Mouse (Mus musculus): ENCODE measurements around the gene B2m. TPM values are rescaled to one million over a fixed set of nuclear protein-coding genes. Genes with fewer than 3 reads are reported as not detected.
A peak's percentile ranks its signal among the peaks of the same experiment; 100 is the strongest.

The B2m gene
- polyA plus RNA-seq, 2 experiments, result 145 to 308 TPM

GRCm38 (mm10) chr2:122154479-122154878, 7.0 kb downstream of the B2m start:
- Histone ChIP-seq H3K4me1 (ENCODE audit: control insufficient read depth, insufficient read depth, low read length) (no peaks in the 10 kb centered on the region), H3K27me3 (ENCODE audit: control insufficient read depth, insufficient read depth, low read length) (no peaks in the 10 kb centered on the region), H3K9ac (ENCODE audit: low read depth, low read length, severe bottlenecking) (no peak overlapping the region), H3K4me3 (replicated peaks; ENCODE audit: low read length) (no peak overlapping the region), H3K27ac (replicated peaks; ENCODE audit: low read depth, low read length) (no peak overlapping the region), H3K4me2 (replicated peaks; ENCODE audit: low read depth, low read length, severe bottlenecking) (no peak overlapping the region), H3K9me3 (ENCODE audit: control insufficient read depth, low read length) (no peaks in the 10 kb centered on the region), H3K36me3 (ENCODE audit: control insufficient read depth, insufficient read depth, low read length) (peaks cover 24% of the 10 kb centered on the region)
- WGBS, result 96% methylated on average over 2 of the region's 2 CpGs
- DNase-seq (ENCODE audit: low spot score) (no peak), ATAC-seq (ENCODE audit: low FRiP score, low read depth) (no peak)
- TF ChIP-seq POLR2A (IDR thresholded peaks at IDR 0.05; ENCODE audit: borderline replicate concordance, extremely low read depth, insufficient read depth, insufficient read length), result no peak

DNA sequence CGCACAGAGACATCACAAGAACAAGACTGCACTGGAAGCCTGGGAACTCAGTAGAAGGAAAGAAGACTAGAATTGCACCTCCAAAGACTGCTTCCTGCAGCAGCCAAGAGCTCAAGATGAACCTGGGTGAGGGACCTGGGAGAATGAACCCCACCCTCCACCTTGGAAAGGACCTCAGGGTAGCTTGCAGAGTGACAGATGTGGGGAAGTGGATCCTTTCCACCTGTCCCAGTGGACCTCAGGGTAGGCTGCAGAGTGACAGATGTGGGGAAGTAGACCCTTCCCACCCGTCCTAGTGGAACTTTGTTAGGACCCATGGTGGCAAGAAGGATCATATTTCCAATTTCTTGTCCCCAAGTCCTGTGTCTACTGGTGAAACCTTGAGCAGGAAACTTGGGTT, 7.8 kb downstream of the B2m start:
- Histone ChIP-seq H3K4me1 (ENCODE audit: control insufficient read depth, insufficient read depth, low read length) (no peaks in the 10 kb centered on the region), H3K4me3 (replicated peaks; ENCODE audit: low read length) (no peak overlapping the region), H3K9me3 (ENCODE audit: control insufficient read depth, low read length) (no peaks in the 10 kb centered on the region), H3K36me3 (ENCODE audit: control insufficient read depth, insufficient read depth, low read length) (peaks cover 24% of the 10 kb centered on the region), H3K4me2 (replicated peaks; ENCODE audit: low read depth, low read length, severe bottlenecking) (no peak overlapping the region), H3K27me3 (ENCODE audit: control insufficient read depth, insufficient read depth, low read length) (no peaks in the 10 kb centered on the region), H3K27ac (replicated peaks; ENCODE audit: low read depth, low read length) (no peak overlapping the region), H3K9ac (ENCODE audit: low read depth, low read length, severe bottlenecking) (no peak overlapping the region)
- DNase-seq (ENCODE audit: low spot score) (no peak), ATAC-seq (ENCODE audit: low FRiP score, low read depth) (no peak)
- WGBS, result 82% methylated on average over 2 of the region's 2 CpGs
- TF ChIP-seq POLR2A (IDR thresholded peaks at IDR 0.05; ENCODE audit: borderline replicate concordance, extremely low read depth, insufficient read depth, insufficient read length), result no peak

- WGBS, result 87% methylated on average over 4 of the region's 4 CpGs
Measured at GRCm38 (mm10) chr2:122156051-122156700, 8.7 kb downstream of the B2m start.

GRCm38 (mm10) chr2:122157561-122157960, 10.1 kb downstream of the B2m start:
- peaks cover 15% of the 10 kb centered on the region; the same call in 1 of the 2 replicates for H3K36me3 ChIP-seq (ENCODE audit: control insufficient read depth, insufficient read depth, low read length)
- H3K4me3 ChIP-seq (replicated peaks; ENCODE audit: low read length), result no peak overlapping the region
- no peaks in the 10 kb centered on the region for H3K9me3 ChIP-seq (ENCODE audit: control insufficient read depth, low read length)
- H3K27ac ChIP-seq (replicated peaks; ENCODE audit: low read depth, low read length), result no peak overlapping the region
- H3K4me2 ChIP-seq (replicated peaks; ENCODE audit: low read depth, low read length, severe bottlenecking), result no peak overlapping the region
- no peak overlapping the region for H3K9ac ChIP-seq (ENCODE audit: low read depth, low read length, severe bottlenecking)
- H3K4me1 ChIP-seq (ENCODE audit: control insufficient read depth, insufficient read depth, low read length), result no peaks in the 10 kb centered on the region
- no peak for TF ChIP-seq POLR2A (IDR thresholded peaks at IDR 0.05; ENCODE audit: borderline replicate concordance, extremely low read depth, insufficient read depth, insufficient read length)
- ATAC-seq (ENCODE audit: low FRiP score, low read depth) (no peak), DNase-seq (ENCODE audit: low spot score) (no peak)
- H3K27me3 ChIP-seq (ENCODE audit: control insufficient read depth, insufficient read depth, low read length), result no peaks in the 10 kb centered on the region

More at GRCm38 (mm10) chr2:122156051-122156700, 8.7 kb downstream of the B2m start:
- no peak for DNase-seq (ENCODE audit: low spot score)
- no peak overlapping the region for H3K27ac ChIP-seq (replicated peaks; ENCODE audit: low read depth, low read length)
- H3K27me3 ChIP-seq (ENCODE audit: control insufficient read depth, insufficient read depth, low read length), result no peaks in the 10 kb centered on the region
- peaks cover 24% of the 10 kb centered on the region for H3K36me3 ChIP-seq (ENCODE audit: control insufficient read depth, insufficient read depth, low read length)
- no peak overlapping the region for H3K9ac ChIP-seq (ENCODE audit: low read depth, low read length, severe bottlenecking)
- no peak overlapping the region for H3K4me2 ChIP-seq (replicated peaks; ENCODE audit: low read depth, low read length, severe bottlenecking)
- ATAC-seq (ENCODE audit: low FRiP score, low read depth), result no peak
- TF ChIP-seq POLR2A (IDR thresholded peaks at IDR 0.05; ENCODE audit: borderline replicate concordance, extremely low read depth, insufficient read depth, insufficient read length), result no peak
- H3K9me3 ChIP-seq (ENCODE audit: control insufficient read depth, low read length), result no peaks in the 10 kb centered on the region
- no peaks in the 10 kb centered on the region for H3K4me1 ChIP-seq (ENCODE audit: control insufficient read depth, insufficient read depth, low read length)
- H3K4me3 ChIP-seq (replicated peaks; ENCODE audit: low read length), result no peak overlapping the region

DNA sequence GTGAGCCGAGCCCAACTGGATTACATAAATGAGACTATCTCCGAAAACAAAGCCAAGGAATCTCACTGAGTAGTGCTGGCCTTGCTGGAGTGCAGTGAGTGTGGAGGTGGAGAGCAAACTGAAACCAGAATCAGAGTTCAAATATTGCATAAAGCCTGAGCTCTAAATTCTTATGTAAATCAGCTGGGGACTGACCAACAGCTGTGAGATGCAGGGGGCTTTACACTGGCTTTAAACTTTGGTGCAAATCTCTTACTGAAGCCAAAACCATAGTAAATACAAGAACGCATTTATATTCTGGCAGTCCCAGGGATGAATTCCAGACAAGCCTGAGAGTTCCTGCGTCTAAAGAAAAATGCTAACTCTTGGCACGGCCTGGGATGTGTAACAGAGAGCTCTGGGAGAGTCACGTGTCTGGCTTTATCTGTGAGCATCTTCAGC, 10.9 kb downstream of the B2m start:
- Histone ChIP-seq H3K4me2 (replicated peaks; ENCODE audit: low read depth, low read length, severe bottlenecking) (no peak overlapping the region), H3K36me3 (ENCODE audit: control insufficient read depth, insufficient read depth, low read length) (peaks cover 9% of the 10 kb centered on the region; the same call in 1 of the 2 replicates), H3K27ac (replicated peaks; ENCODE audit: low read depth, low read length) (no peak overlapping the region), H3K9me3 (ENCODE audit: control insufficient read depth, low read length) (no peaks in the 10 kb centered on the region), H3K4me3 (replicated peaks; ENCODE audit: low read length) (no peak overlapping the region), H3K9ac (ENCODE audit: low read depth, low read length, severe bottlenecking) (no peak overlapping the region), H3K27me3 (ENCODE audit: control insufficient read depth, insufficient read depth, low read length) (no peaks in the 10 kb centered on the region), H3K4me1 (ENCODE audit: control insufficient read depth, insufficient read depth, low read length) (no peaks in the 10 kb centered on the region)
- WGBS, result 44% methylated on average over 6 of the region's 6 CpGs
- TF ChIP-seq POLR2A (IDR thresholded peaks at IDR 0.05; ENCODE audit: borderline replicate concordance, extremely low read depth, insufficient read depth, insufficient read length), result no peak
- DNase-seq (ENCODE audit: low spot score), result peak; percentile 53
- ATAC-seq (ENCODE audit: low FRiP score, low read depth), result peak; percentile 24

Measured in limb, embryonic 14.5 days (tissue).